Mouse (Mus musculus) MEL (cell line): Measurements from ENCODE around the gene Tmem165. TPM values are rescaled to one million over a fixed set of nuclear protein-coding genes. Genes with fewer than 3 reads are reported as not detected.

ENCODE experiments used
- DNase-seq: peaks from one replicate; pipeline ENCODE4 v3.0.0; 2011; ENCODE audit warnings: low read depth, low spot score
- H3K27ac ChIP-seq: 2 replicates; pipeline ENCODE4 v1.5.1; 2012; ENCODE audit warnings: low read depth, mild to moderate bottlenecking, control low read depth, low read length, moderate library complexity; ENCODE audit not compliant: control insufficient read depth
- H3K27me3 ChIP-seq, 2 experiments: fragments of 150-350 bp in 1 of 2; sonication (generic) in 1 of 2; 2 replicates each; pipeline ENCODE4 v1.6.1; 2012; ENCODE audit warnings: low read length in 2 of 2, mild to moderate bottlenecking in 2 of 2, improper control_type of control experiment in 1 of 2, moderate library complexity in 1 of 2; ENCODE audit not compliant: insufficient read depth in 2 of 2, control insufficient read depth in 1 of 2
- H3K36me3 ChIP-seq, 2 experiments: 2 replicates each; pipeline ENCODE4 v1.6.1; 2012 to 2014; ENCODE audit warnings: low read length in 2 of 2, improper control_type of control experiment in 1 of 2, inconsistent platforms in 1 of 2, mild to moderate bottlenecking in 1 of 2; ENCODE audit not compliant: insufficient read depth in 2 of 2, control insufficient read depth in 1 of 2
- H3K4me1 ChIP-seq, 2 experiments: fragments of 150-350 bp in 1 of 2; sonication (generic) in 1 of 2; 2 replicates each; pipeline ENCODE4 v1.6.1; 2012; ENCODE audit warnings: low read length in 2 of 2, improper control_type of control experiment in 1 of 2, mild to moderate bottlenecking in 1 of 2; ENCODE audit not compliant: insufficient read depth in 2 of 2, control insufficient read depth in 1 of 2
- H3K4me3 ChIP-seq, 2 experiments: fragments of 150-350 bp in 1 of 2; sonication (generic) in 1 of 2; 2 replicates each; pipeline ENCODE4 v1.5.1; 2012; ENCODE audit warnings: low read depth in 2 of 2, low read length in 2 of 2, mild to moderate bottlenecking in 2 of 2, moderate library complexity in 2 of 2, control low read depth in 1 of 2, improper control_type of control experiment in 1 of 2; ENCODE audit not compliant: control insufficient read depth in 1 of 2, insufficient read depth in 1 of 2
- H3K79me2 ChIP-seq: 2 replicates; pipeline ENCODE4 v1.6.1; 2012; ENCODE audit warnings: mild to moderate bottlenecking, low read length, moderate library complexity; ENCODE audit not compliant: control insufficient read depth, poor library complexity, insufficient read depth
- H3K9ac ChIP-seq: 2 replicates; pipeline ENCODE4 v1.6.1; 2012; ENCODE audit warnings: low read depth, mild to moderate bottlenecking, control low read depth, low read length, moderate library complexity; ENCODE audit not compliant: control insufficient read depth, poor library complexity, severe bottlenecking
- H3K9me3 ChIP-seq: fragments of 150-350 bp; sonication (generic); replicated peaks from 2 replicates; pipeline ENCODE4 v1.6.1; 2012; ENCODE audit warnings: mild to moderate bottlenecking, low read length, improper control_type of control experiment, moderate library complexity; ENCODE audit not compliant: insufficient read depth
- BHLHE40 ChIP-seq: IDR thresholded peaks from 2 replicates; pipeline ENCODE4 v1.6.1; 2012; ENCODE audit warnings: low read depth, mild to moderate bottlenecking, inconsistent platforms, low read length, improper control_type of control experiment, borderline replicate concordance
- CHD1 ChIP-seq: IDR thresholded peaks from 2 replicates; pipeline ENCODE4 v1.6.1; 2012; ENCODE audit warnings: low read depth, mild to moderate bottlenecking, inconsistent platforms, low read length, improper control_type of control experiment
- CHD2 ChIP-seq: IDR thresholded peaks from 2 replicates; pipeline ENCODE4 v1.6.1; 2011; ENCODE audit warnings: low read length, improper control_type of control experiment
- CTCF ChIP-seq, 3 experiments: IDR thresholded peaks in 2 of 3; conservative IDR thresholded peaks in 1 of 3; 2 replicates each; pipeline ENCODE4 v1.5.1; 2011 to 2012; ENCODE audit warnings: low read length in 3 of 3, low read depth in 2 of 3, mild to moderate bottlenecking in 2 of 3, improper control_type of control experiment in 1 of 3, inconsistent platforms in 1 of 3, mixed read lengths in 1 of 3, moderate library complexity in 1 of 3; ENCODE audit not compliant: control insufficient read depth in 1 of 3, insufficient read depth in 1 of 3, poor library complexity in 1 of 3, severe bottlenecking in 1 of 3
- E2F4 ChIP-seq: IDR thresholded peaks from 2 replicates; pipeline ENCODE4 v1.6.1; 2011; ENCODE audit warnings: low read depth, low read length, improper control_type of control experiment, borderline replicate concordance
- ELF1 ChIP-seq: IDR thresholded peaks from 2 replicates; pipeline ENCODE4 v1.6.1; 2014; ENCODE audit warnings: low read depth, mild to moderate bottlenecking, inconsistent platforms, low read length, improper control_type of control experiment, moderate library complexity
- GABPA ChIP-seq: IDR thresholded peaks from 2 replicates; pipeline ENCODE4 v1.6.1; 2012; ENCODE audit warnings: low read depth, mild to moderate bottlenecking, inconsistent platforms, low read length, improper control_type of control experiment, moderate library complexity
- GATA1 ChIP-seq: IDR thresholded peaks from 2 replicates; pipeline ENCODE4 v1.6.1; 2011; ENCODE audit warnings: low read depth, low read length, improper control_type of control experiment
- KAT2A ChIP-seq: conservative IDR thresholded peaks from 2 replicates; pipeline ENCODE4 v1.6.1; 2012; ENCODE audit warnings: low read depth, low read length, improper control_type of control experiment, inconsistent platforms
- MAZ ChIP-seq: IDR thresholded peaks from 2 replicates; pipeline ENCODE4 v1.6.1; 2012; ENCODE audit warnings: low read depth, mild to moderate bottlenecking, inconsistent platforms, low read length, improper control_type of control experiment
- MYB ChIP-seq: IDR thresholded peaks from 2 replicates; pipeline ENCODE4 v1.6.1; 2011; ENCODE audit warnings: mild to moderate bottlenecking, low read depth, low read length, improper control_type of control experiment
- MYC ChIP-seq: IDR thresholded peaks from 2 replicates; pipeline ENCODE4 v1.6.1; 2011; ENCODE audit warnings: low read depth, mild to moderate bottlenecking, low read length, improper control_type of control experiment, moderate library complexity
- NRF1 ChIP-seq: IDR thresholded peaks from 2 replicates; pipeline ENCODE4 v1.6.1; 2014; ENCODE audit warnings: low read depth, mild to moderate bottlenecking, inconsistent platforms, low read length, improper control_type of control experiment, moderate library complexity; ENCODE audit not compliant: poor library complexity, insufficient read depth, severe bottlenecking
- POLR2A ChIP-seq, 2 experiments: IDR thresholded peaks; 2 replicates each; pipeline ENCODE4 v1.6.1; 2011 to 2012; ENCODE audit warnings: low read length in 2 of 2, mild to moderate bottlenecking in 2 of 2, control low read depth in 1 of 2, improper control_type of control experiment in 1 of 2, low read depth in 1 of 2, moderate library complexity in 1 of 2; ENCODE audit not compliant: control insufficient read depth in 1 of 2, insufficient read depth in 1 of 2, poor library complexity in 1 of 2
- POLR2AphosphoS2 ChIP-seq: IDR thresholded peaks from 2 replicates; pipeline ENCODE4 v1.6.1; 2011; ENCODE audit warnings: low read length, improper control_type of control experiment
- POLR2AphosphoS5 ChIP-seq: IDR thresholded peaks from 2 replicates; pipeline ENCODE4 v1.6.1; 2012; ENCODE audit warnings: low read depth, borderline replicate concordance, mild to moderate bottlenecking, inconsistent platforms, low read length, moderate library complexity, mixed read lengths
- SIN3A ChIP-seq: IDR thresholded peaks from 2 replicates; pipeline ENCODE4 v1.6.1; 2012; ENCODE audit warnings: low read length, improper control_type of control experiment, inconsistent platforms
- SMC3 ChIP-seq: IDR thresholded peaks from 2 replicates; pipeline ENCODE4 v1.6.1; 2011; ENCODE audit warnings: low read depth, low read length, improper control_type of control experiment
- TAL1 ChIP-seq: IDR thresholded peaks from 2 replicates; pipeline ENCODE4 v1.6.1; 2012; ENCODE audit warnings: mild to moderate bottlenecking, inconsistent platforms, low read length, moderate library complexity, mixed read lengths
- TBP ChIP-seq: IDR thresholded peaks from 2 replicates; pipeline ENCODE4 v1.8.0; 2011; ENCODE audit warnings: low read depth, low read length, improper control_type of control experiment
- TCF12 ChIP-seq: IDR thresholded peaks from 2 replicates; pipeline ENCODE4 v1.6.1; 2014; ENCODE audit warnings: low read depth, mild to moderate bottlenecking, inconsistent platforms, low read length, improper control_type of control experiment, moderate library complexity
- UBTF ChIP-seq: IDR thresholded peaks from 2 replicates; pipeline ENCODE4 v1.6.1; 2012; ENCODE audit warnings: low read depth, mild to moderate bottlenecking, inconsistent platforms, low read length, improper control_type of control experiment, moderate library complexity, borderline replicate concordance; ENCODE audit not compliant: insufficient read depth
- USF1 ChIP-seq: IDR thresholded peaks from 2 replicates; pipeline ENCODE4 v1.6.1; 2014; ENCODE audit warnings: low read depth, mild to moderate bottlenecking, inconsistent platforms, low read length, improper control_type of control experiment, moderate library complexity
- USF2 ChIP-seq, 2 experiments: IDR thresholded peaks; 2 replicates each; pipeline ENCODE4 v1.6.1; 2011 to 2012; ENCODE audit warnings: improper control_type of control experiment in 2 of 2, low read length in 2 of 2, borderline replicate concordance in 1 of 2, inconsistent platforms in 1 of 2, low read depth in 1 of 2, mild to moderate bottlenecking in 1 of 2; ENCODE audit not compliant: insufficient read depth in 1 of 2
- ZNF384 ChIP-seq: IDR thresholded peaks from 2 replicates; pipeline ENCODE4 v1.6.1; 2012; ENCODE audit warnings: low read depth, mild to moderate bottlenecking, inconsistent platforms, low read length, improper control_type of control experiment
- polyA plus RNA-seq, 2 experiments: library from polyadenylated mRNA; stranded (reverse) in 1 of 2; unstranded in 1 of 2; fragments of >175 nt in 1 of 2; fragments of >200 nt in 1 of 2; gene quantifications; 2 replicates each; pipeline versions ENCODE4 v1.2.1 to v1.2.4; 2012; ENCODE audit warnings: low replicate concordance in 2 of 2, low read depth in 1 of 2; ENCODE audit not compliant: insufficient read length in 2 of 2, insufficient read depth in 1 of 2, missing spikeins in 1 of 2
- total RNA-seq: library from RNA; depleted of rRNA; stranded (reverse); fragments of 300-350 nt; gene quantifications from 2 replicates; pipeline ENCODE4 v1.2.3, GENCODE M21; 2012

The Tmem165 gene
- total and polyA plus RNA-seq, 3 experiments, result 66.5 to 154 (median 73.0) TPM

DNA sequence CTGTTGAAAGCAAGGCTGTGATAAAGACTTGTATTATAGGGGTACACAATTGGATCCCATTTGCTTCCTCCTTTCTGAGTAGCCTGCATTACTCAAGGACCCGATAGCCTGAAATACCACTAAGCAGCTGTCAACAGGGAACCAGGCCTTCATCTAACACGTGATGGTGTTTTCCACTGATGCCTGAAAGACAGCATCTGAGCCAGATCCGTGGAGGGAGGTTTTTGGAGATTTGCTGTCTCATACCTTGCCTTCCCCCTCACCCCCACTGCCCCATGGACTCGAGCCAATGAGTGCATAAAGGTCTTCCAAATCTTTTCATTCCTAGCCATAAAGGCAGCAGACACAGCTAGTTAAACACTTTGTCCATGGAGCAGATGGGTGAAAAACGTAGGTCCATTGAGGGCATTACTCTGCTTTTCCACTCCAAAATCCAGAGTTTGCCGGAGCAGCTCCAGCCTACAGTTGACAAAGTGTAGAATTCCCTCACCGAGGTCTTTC, 44.5 kb upstream of the Tmem165 start:
- Histone ChIP-seq H3K27me3 (no peaks in the 10 kb centered on the region), H3K9ac (peak overlapping the region; percentile 99), H3K4me3 (peak overlapping the region; percentile 54 to 95), H3K9me3 (no peaks in the 10 kb centered on the region), H3K79me2 (peaks cover 10% of the 10 kb centered on the region), H3K4me1 (peaks cover 0 to 25% of the 10 kb centered on the region in 2 experiments; a peak in 2 of 4 replicates), H3K27ac (peak overlapping the region; percentile 79), H3K36me3 (peaks cover 0 to 23% of the 10 kb centered on the region in 2 experiments; a peak in 2 of 4 replicates)
- DNase-seq, result peak; percentile 92
- TF ChIP-seq NRF1 (no peak), E2F4 (no peak), MYB (no peak), GATA1 (peak; percentile 54), POLR2AphosphoS2 (no peak), ELF1 (no peak), ZNF384 (no peak), KAT2A (no peak), USF2 (IDR thresholded peaks at IDR 0.05; ENCODE audit: borderline replicate concordance in 1 of 2, insufficient read depth in 1 of 2, low read depth in 1 of 2, low read length in 2 of 2) (no peak), CHD1 (no peak), MAZ (no peak), TAL1 (peak; percentile 58), GABPA (no peak), CTCF (IDR thresholded peaks at IDR 0.05 in 2 of 3, conservative IDR thresholded peaks at IDR 0.05 in 1 of 3; ENCODE audit: control insufficient read depth in 1 of 3, insufficient read depth in 1 of 3, low read depth in 2 of 3, low read length in 3 of 3, poor library complexity in 1 of 3, severe bottlenecking in 1 of 3) (no peak), POLR2A (IDR thresholded peaks at IDR 0.05; ENCODE audit: control insufficient read depth in 1 of 2, insufficient read depth in 1 of 2, low read depth in 1 of 2, low read length in 2 of 2, poor library complexity in 1 of 2) (no peak), TCF12 (no peak), SIN3A (no peak), POLR2AphosphoS5 (no peak), BHLHE40 (no peak), MYC (no peak), UBTF (no peak), SMC3 (no peak), CHD2 (no peak), USF1 (no peak), TBP (0 out of 2 replicates have a peak, but pooled peaks have one; percentile 42)
